Mouse (Mus musculus) MEL (cell line): ENCODE data around the gene Dnajc30. TPM values are rescaled to one million over a fixed set of nuclear protein-coding genes. Genes with fewer than 3 reads are reported as not detected.

Experiments
- DNase-seq: peaks from one replicate; pipeline ENCODE4 v3.0.0; 2011; ENCODE audit warnings: low read depth, low spot score
- H3K27ac ChIP-seq: 2 replicates; pipeline ENCODE4 v1.5.1; 2012; ENCODE audit warnings: low read depth, mild to moderate bottlenecking, control low read depth, low read length, moderate library complexity; ENCODE audit not compliant: control insufficient read depth
- H3K27me3 ChIP-seq, 2 experiments: fragments of 150-350 bp in 1 of 2; sonication (generic) in 1 of 2; 2 replicates each; pipeline ENCODE4 v1.6.1; 2012; ENCODE audit warnings: low read length in 2 of 2, mild to moderate bottlenecking in 2 of 2, improper control_type of control experiment in 1 of 2, moderate library complexity in 1 of 2; ENCODE audit not compliant: insufficient read depth in 2 of 2, control insufficient read depth in 1 of 2
- H3K36me3 ChIP-seq, 2 experiments: 2 replicates each; pipeline ENCODE4 v1.6.1; 2012 to 2014; ENCODE audit warnings: low read length in 2 of 2, improper control_type of control experiment in 1 of 2, inconsistent platforms in 1 of 2, mild to moderate bottlenecking in 1 of 2; ENCODE audit not compliant: insufficient read depth in 2 of 2, control insufficient read depth in 1 of 2
- H3K4me1 ChIP-seq, 2 experiments: fragments of 150-350 bp in 1 of 2; sonication (generic) in 1 of 2; 2 replicates each; pipeline ENCODE4 v1.6.1; 2012; ENCODE audit warnings: low read length in 2 of 2, improper control_type of control experiment in 1 of 2, mild to moderate bottlenecking in 1 of 2; ENCODE audit not compliant: insufficient read depth in 2 of 2, control insufficient read depth in 1 of 2
- H3K4me3 ChIP-seq, 2 experiments: fragments of 150-350 bp in 1 of 2; sonication (generic) in 1 of 2; 2 replicates each; pipeline ENCODE4 v1.5.1; 2012; ENCODE audit warnings: low read depth in 2 of 2, low read length in 2 of 2, mild to moderate bottlenecking in 2 of 2, moderate library complexity in 2 of 2, control low read depth in 1 of 2, improper control_type of control experiment in 1 of 2; ENCODE audit not compliant: control insufficient read depth in 1 of 2, insufficient read depth in 1 of 2
- H3K79me2 ChIP-seq: 2 replicates; pipeline ENCODE4 v1.6.1; 2012; ENCODE audit warnings: mild to moderate bottlenecking, low read length, moderate library complexity; ENCODE audit not compliant: control insufficient read depth, poor library complexity, insufficient read depth
- H3K9ac ChIP-seq: 2 replicates; pipeline ENCODE4 v1.6.1; 2012; ENCODE audit warnings: low read depth, mild to moderate bottlenecking, control low read depth, low read length, moderate library complexity; ENCODE audit not compliant: control insufficient read depth, poor library complexity, severe bottlenecking
- H3K9me3 ChIP-seq: fragments of 150-350 bp; sonication (generic); replicated peaks from 2 replicates; pipeline ENCODE4 v1.6.1; 2012; ENCODE audit warnings: mild to moderate bottlenecking, low read length, improper control_type of control experiment, moderate library complexity; ENCODE audit not compliant: insufficient read depth
- EP300 ChIP-seq, 2 experiments: IDR thresholded peaks; 2 replicates each; pipeline ENCODE4 v1.6.1; 2011; ENCODE audit warnings: improper control_type of control experiment in 2 of 2, low read length in 2 of 2, low read depth in 1 of 2, mild to moderate bottlenecking in 1 of 2
- ETS1 ChIP-seq: IDR thresholded peaks from 2 replicates; pipeline ENCODE4 v1.6.1; 2012; ENCODE audit warnings: low read depth, mild to moderate bottlenecking, inconsistent platforms, low read length, improper control_type of control experiment, moderate library complexity
- GATA1 ChIP-seq: IDR thresholded peaks from 2 replicates; pipeline ENCODE4 v1.6.1; 2011; ENCODE audit warnings: low read depth, low read length, improper control_type of control experiment
- HCFC1 ChIP-seq: IDR thresholded peaks from 2 replicates; pipeline ENCODE4 v1.6.1; 2012; ENCODE audit warnings: low read depth, mild to moderate bottlenecking, inconsistent platforms, low read length, improper control_type of control experiment, moderate library complexity
- MAFK ChIP-seq: IDR thresholded peaks from 2 replicates; pipeline ENCODE4 v1.6.1; 2011; ENCODE audit warnings: low read depth, mild to moderate bottlenecking, low read length, improper control_type of control experiment, borderline replicate concordance
- MAX ChIP-seq: IDR thresholded peaks from 2 replicates; pipeline ENCODE4 v1.6.1; 2011; ENCODE audit warnings: low read length, improper control_type of control experiment
- MAZ ChIP-seq: IDR thresholded peaks from 2 replicates; pipeline ENCODE4 v1.6.1; 2012; ENCODE audit warnings: low read depth, mild to moderate bottlenecking, inconsistent platforms, low read length, improper control_type of control experiment
- MEF2A ChIP-seq: IDR thresholded peaks from 2 replicates; pipeline ENCODE4 v1.6.1; 2014; ENCODE audit warnings: low read depth, mild to moderate bottlenecking, inconsistent platforms, low read length, improper control_type of control experiment; ENCODE audit not compliant: poor library complexity, insufficient replicate concordance, severe bottlenecking; ENCODE audit errors: extremely low read depth
- MXI1 ChIP-seq: IDR thresholded peaks from 2 replicates; pipeline ENCODE4 v1.6.1; 2011; ENCODE audit warnings: mild to moderate bottlenecking, low read depth, low read length, improper control_type of control experiment
- POLR2AphosphoS5 ChIP-seq: IDR thresholded peaks from 2 replicates; pipeline ENCODE4 v1.6.1; 2012; ENCODE audit warnings: low read depth, borderline replicate concordance, mild to moderate bottlenecking, inconsistent platforms, low read length, moderate library complexity, mixed read lengths
- RAD21 ChIP-seq: IDR thresholded peaks from 2 replicates; pipeline ENCODE4 v1.6.1; 2011; ENCODE audit warnings: mild to moderate bottlenecking, low read depth, low read length, improper control_type of control experiment
- RCOR1 ChIP-seq: IDR thresholded peaks from 2 replicates; pipeline ENCODE4 v1.6.1; 2012; ENCODE audit warnings: low read depth, mild to moderate bottlenecking, inconsistent platforms, low read length, improper control_type of control experiment
- SIN3A ChIP-seq: IDR thresholded peaks from 2 replicates; pipeline ENCODE4 v1.6.1; 2012; ENCODE audit warnings: low read length, improper control_type of control experiment, inconsistent platforms
- SMC3 ChIP-seq: IDR thresholded peaks from 2 replicates; pipeline ENCODE4 v1.6.1; 2011; ENCODE audit warnings: low read depth, low read length, improper control_type of control experiment
- TAL1 ChIP-seq: IDR thresholded peaks from 2 replicates; pipeline ENCODE4 v1.6.1; 2012; ENCODE audit warnings: mild to moderate bottlenecking, inconsistent platforms, low read length, moderate library complexity, mixed read lengths
- TBP ChIP-seq: IDR thresholded peaks from 2 replicates; pipeline ENCODE4 v1.8.0; 2011; ENCODE audit warnings: low read depth, low read length, improper control_type of control experiment
- USF1 ChIP-seq: IDR thresholded peaks from 2 replicates; pipeline ENCODE4 v1.6.1; 2014; ENCODE audit warnings: low read depth, mild to moderate bottlenecking, inconsistent platforms, low read length, improper control_type of control experiment, moderate library complexity
- ZC3H11A ChIP-seq: IDR thresholded peaks from 2 replicates; pipeline ENCODE4 v1.6.1; 2012; ENCODE audit warnings: low read depth, mild to moderate bottlenecking, inconsistent platforms, low read length, improper control_type of control experiment
- ZMIZ1 ChIP-seq: IDR thresholded peaks from 2 replicates; pipeline ENCODE4 v1.6.1; 2012; ENCODE audit warnings: low read depth, mild to moderate bottlenecking, inconsistent platforms, low read length, improper control_type of control experiment, moderate library complexity
- polyA plus RNA-seq, 2 experiments: library from polyadenylated mRNA; stranded (reverse) in 1 of 2; unstranded in 1 of 2; fragments of >175 nt in 1 of 2; fragments of >200 nt in 1 of 2; gene quantifications; 2 replicates each; pipeline versions ENCODE4 v1.2.1 to v1.2.4; 2012; ENCODE audit warnings: low replicate concordance in 2 of 2, low read depth in 1 of 2; ENCODE audit not compliant: insufficient read length in 2 of 2, insufficient read depth in 1 of 2, missing spikeins in 1 of 2
- total RNA-seq: library from RNA; depleted of rRNA; stranded (reverse); fragments of 300-350 nt; gene quantifications from 2 replicates; pipeline ENCODE4 v1.2.3, GENCODE M21; 2012

Dnajc30 gene
- total and polyA plus RNA-seq, 3 experiments: 7.4 to 15.6 TPM; not detected in 1

DNA sequence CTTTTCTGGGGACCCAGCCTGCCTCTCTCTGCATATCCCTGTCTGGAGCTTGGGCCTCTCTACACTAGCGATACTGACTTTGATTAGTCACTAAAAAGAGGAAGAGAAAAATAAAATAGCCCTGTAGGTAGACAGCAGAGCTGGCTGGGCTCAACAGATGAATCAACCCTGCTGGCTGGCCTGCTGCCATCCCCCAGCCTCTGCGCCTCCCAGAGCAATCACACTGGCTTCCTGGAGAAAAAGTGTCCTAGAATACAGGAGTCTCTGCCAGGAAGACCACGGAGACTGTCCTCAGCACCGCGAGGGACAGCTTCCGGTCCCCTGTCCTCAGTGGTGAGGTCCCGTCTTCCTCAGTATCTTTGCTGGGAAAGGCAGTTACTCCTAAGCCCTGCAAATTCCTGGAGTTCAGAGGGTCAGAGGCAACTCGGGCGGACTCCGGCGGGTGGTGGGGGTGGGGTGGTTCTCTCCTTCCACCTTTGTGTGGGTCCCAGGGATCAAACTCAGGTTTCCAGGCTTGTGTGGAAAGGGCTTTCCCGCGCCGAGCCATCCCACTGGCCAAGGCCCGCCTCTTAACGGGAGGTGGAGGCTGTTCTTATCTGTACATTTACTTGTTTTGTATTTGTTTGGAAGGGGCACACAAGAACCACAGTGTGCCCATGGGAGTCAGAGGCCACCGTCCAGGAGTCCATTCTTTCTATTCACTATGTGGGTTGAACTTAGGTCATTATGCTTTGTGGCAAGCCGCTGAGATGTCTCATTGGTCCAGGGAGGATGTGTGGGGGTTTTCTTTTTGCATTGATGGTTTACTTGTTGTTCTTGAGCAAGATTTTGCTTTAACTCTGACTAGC lies 34.8 kb upstream of the Dnajc30 start:
- DNase-seq: peak; percentile 90
- peaks cover 0 to 20% of the 10 kb centered on the region in 2 experiments; a peak in 2 of 4 replicates for H3K36me3 ChIP-seq
- H3K27me3 ChIP-seq: no peaks in the 10 kb centered on the region
- no peaks in the 10 kb centered on the region for H3K79me2 ChIP-seq
- no peaks in the 10 kb centered on the region for H3K9me3 ChIP-seq
- H3K9ac ChIP-seq: peak overlapping the region; percentile 40; the same call in 1 of the 2 replicates
- peaks cover 12 to 31% of the 10 kb centered on the region in 2 experiments for H3K4me1 ChIP-seq
- TF ChIP-seq TAL1 (peak; percentile 40), MAX (no peak), RCOR1 (peak; percentile 90), ETS1 (peak; percentile 72), TBP (peak; percentile 53; the same call in 1 of the 2 replicates), EP300 (IDR thresholded peaks at IDR 0.05; ENCODE audit: low read depth in 1 of 2, low read length in 2 of 2) (peak; percentile 62 to 85), HCFC1 (peak; percentile 37; the same call in 1 of the 2 replicates), MXI1 (0 out of 2 replicates have a peak, but pooled peaks have one; percentile 44), GATA1 (peak; percentile 47; the same call in 1 of the 2 replicates), SIN3A (peak; percentile 80), MAZ (0 out of 2 replicates have a peak, but pooled peaks have one; percentile 11), MEF2A (no peak), ZMIZ1 (no peak)
- peak overlapping the region; percentile 57 for H3K27ac ChIP-seq
- H3K4me3 ChIP-seq: peak overlapping the region in 1 of 2 experiments; percentile 42; a peak in 2 of 4 replicates

GRCm38 (mm10) chr5:135032581-135032980 lies 31.4 kb upstream of the Dnajc30 start:
- no peak for DNase-seq
- TF ChIP-seq POLR2AphosphoS5: no peak
- no peak for TF ChIP-seq ETS1
- 0 out of 2 replicates have a peak, but pooled peaks have one; percentile 20 for TF ChIP-seq USF1
- TF ChIP-seq SMC3: no peak
- TF ChIP-seq MXI1: no peak
- no peak for TF ChIP-seq RAD21
- TF ChIP-seq MAFK: no peak
- no peak for TF ChIP-seq ZC3H11A
- Histone ChIP-seq H3K9ac (no peak overlapping the region), H3K36me3 (peaks cover 0 to 8% of the 10 kb centered on the region in 2 experiments; a peak in 2 of 4 replicates), H3K4me1 (peaks cover 2 to 12% of the 10 kb centered on the region in 2 experiments), H3K27me3 (no peaks in the 10 kb centered on the region), H3K79me2 (no peaks in the 10 kb centered on the region), H3K27ac (no peak overlapping the region), H3K4me3 (no peak overlapping the region), H3K9me3 (no peaks in the 10 kb centered on the region)
